Mouse (Mus musculus) thymus, postnatal 10 days (tissue): Measurements from ENCODE around the gene Ptpn13.

Source experiments
- DNase-seq, 2 experiments: peaks; one replicate each; pipeline ENCODE4 v3.0.0; 2021; ENCODE audit warnings: low spot score in 2 of 2

The Ptpn13 gene

GRCm38 (mm10) chr5:103424678-103425319, at the start of gene Ptpn13:
Gene Ptpn13, plus strand, starts transcription at chr5:103425192.
- peak; percentile 83 to 89 for DNase-seq

DNA sequence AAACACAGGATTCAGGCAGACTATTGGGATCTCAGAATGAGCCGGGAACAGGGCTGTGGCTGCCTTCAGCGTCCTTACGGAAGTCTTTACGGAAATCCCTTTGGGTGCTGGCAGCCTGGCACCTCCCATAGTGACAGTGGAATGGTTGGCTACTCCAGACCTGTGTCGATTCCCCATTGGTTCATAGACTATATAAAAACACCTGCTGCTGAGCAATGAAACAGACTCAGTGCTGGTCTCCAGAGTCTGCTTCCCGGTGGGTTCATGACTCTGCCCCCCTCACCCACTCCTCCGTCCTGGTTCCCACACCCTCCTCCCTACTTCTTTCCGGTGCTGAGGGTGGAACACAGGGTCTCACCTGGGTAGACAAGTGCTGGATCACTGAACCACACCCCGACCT, 49.8 kb upstream of the Ptpn13 start:
- DNase-seq, result no peak

- DNase-seq, result no peak
Measured at GRCm38 (mm10) chr5:103376354-103377295, 48.4 kb upstream of the Ptpn13 start.

GRCm38 (mm10) chr5:103377493-103378130, 47.4 kb upstream of the Ptpn13 start:
- no peak for DNase-seq

DNA sequence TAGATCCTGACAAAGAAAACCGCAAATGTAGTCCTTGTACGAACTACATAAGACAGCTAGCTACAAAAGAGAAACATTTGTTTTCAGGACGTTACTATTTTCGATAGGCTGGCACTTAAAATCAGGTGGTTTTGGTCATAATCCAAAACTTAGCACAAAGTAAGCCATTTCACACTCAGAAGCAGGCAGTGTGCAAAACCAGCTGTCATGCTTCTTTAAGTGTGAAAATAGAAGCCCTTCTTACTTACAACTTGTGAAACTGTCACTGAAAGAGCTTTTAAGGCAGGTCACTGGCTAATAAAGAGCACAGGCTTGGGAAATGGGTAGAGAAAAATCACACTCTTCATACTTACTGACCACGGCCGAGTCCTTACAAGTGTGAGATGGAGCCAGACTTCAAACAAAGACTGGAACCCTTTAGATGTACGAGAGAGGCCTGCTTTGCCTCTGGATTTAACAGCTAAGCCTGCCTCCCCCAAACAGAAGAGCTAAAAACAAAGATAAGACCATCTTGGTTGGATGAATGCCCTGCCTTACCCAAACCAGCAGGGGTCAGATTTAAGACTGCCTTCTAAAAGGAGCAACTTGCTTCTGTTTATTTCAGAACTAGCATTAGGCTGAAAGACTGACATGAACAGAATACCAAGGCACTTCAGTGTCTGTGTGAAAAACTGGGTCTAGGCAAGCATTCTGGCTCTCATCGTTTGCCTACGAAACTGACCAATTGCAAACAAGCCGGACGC, 44.0 kb upstream of the Ptpn13 start:
- no peak for DNase-seq

- no peak for DNase-seq
Measured at GRCm38 (mm10) chr5:103382951-103383350, 42.0 kb upstream of the Ptpn13 start.

DNA sequence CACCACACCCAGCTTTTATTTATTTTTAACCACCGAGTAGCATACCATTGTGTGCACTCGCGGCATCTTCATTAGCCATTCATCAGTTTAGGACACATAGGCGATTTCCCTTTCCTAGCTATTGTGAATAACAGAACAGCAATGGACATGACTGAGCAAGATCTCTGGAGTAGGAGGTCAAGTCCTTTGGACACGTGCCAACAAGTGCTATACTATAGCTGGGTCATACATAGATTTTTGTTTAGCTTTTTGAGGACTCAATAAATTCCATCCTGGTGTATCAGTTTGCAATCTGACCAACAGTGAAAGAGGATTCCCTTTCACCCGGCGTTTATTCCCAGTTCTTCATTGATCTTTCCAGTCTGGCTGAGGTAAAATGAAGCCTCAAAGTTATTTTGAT, 41.0 kb upstream of the Ptpn13 start:
- DNase-seq, result no peak

DNA sequence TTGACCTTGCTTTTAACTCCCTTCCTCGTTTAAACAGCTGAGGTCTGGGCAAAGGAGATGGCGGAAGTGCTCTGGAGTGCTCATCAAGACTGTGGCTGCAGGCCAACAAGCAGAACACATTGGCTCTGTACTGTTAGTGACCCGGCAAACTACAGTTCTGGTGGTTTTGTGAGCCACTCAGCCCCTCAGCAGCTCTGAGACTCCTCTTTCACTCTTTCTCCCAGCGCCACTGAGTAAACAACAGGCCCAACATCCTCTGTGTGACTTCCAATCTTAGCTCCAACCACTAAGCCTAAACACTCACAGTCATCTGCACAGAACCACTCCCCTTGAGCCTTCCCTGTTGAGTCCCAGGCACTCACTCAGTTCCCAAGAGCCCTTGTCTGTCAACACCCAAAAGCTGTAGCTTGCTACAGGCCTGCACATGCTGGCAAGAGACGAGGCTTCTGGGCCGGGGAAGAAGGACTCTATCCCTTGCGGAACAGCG, 37.4 kb upstream of the Ptpn13 start:
- no peak for DNase-seq

GRCm38 (mm10) chr5:103389415-103389814, 35.6 kb upstream of the Ptpn13 start:
- no peak for DNase-seq

DNA sequence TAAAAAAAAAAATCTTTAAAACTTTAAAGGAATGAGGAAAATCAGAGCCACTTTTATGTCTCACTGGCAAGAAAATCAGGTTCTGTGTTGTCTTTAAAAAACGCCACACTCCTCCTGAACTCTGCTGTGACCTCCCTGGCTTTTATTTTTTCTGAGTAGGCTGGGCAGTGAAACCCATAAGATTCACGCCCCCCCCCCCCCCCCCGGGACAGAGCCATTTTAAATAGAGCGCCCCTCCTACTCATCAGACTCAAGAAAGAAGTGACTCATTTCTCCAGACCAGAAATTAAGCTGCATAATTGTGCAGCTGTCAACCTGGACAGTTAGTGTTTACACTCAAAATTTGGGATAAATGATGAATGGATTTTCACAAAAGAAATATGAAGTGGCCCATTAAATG, 31.8 kb upstream of the Ptpn13 start:
- no peak for DNase-seq

GRCm38 (mm10) chr5:103393752-103394151, 31.2 kb upstream of the Ptpn13 start:
- no peak for DNase-seq

GRCm38 (mm10) chr5:103395683-103396082, 29.3 kb upstream of the Ptpn13 start:
- DNase-seq, result no peak

DNA sequence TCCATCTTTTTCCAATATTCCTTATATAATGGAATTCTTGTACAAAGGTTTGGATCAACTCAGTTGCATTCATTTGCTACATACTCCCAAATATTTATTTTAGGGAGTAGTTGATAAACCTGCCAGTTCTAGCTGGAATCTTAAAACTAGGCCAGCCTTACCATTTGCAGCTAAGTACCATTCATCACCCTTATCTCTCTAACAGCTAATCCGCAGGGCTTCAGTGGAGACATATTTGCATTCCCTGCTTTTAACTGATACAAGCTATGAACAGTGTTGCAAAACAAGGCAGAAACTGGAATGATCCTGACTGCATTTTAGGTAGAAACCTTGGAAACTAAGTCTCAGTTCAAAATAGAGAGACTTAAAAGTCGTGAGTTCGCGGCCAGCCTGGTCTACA, 27.6 kb upstream of the Ptpn13 start:
- DNase-seq, result no peak

- peak in 1 of 2 experiments; percentile 14 for DNase-seq
Measured at GRCm38 (mm10) chr5:103404213-103404968, 20.6 kb upstream of the Ptpn13 start.

DNA sequence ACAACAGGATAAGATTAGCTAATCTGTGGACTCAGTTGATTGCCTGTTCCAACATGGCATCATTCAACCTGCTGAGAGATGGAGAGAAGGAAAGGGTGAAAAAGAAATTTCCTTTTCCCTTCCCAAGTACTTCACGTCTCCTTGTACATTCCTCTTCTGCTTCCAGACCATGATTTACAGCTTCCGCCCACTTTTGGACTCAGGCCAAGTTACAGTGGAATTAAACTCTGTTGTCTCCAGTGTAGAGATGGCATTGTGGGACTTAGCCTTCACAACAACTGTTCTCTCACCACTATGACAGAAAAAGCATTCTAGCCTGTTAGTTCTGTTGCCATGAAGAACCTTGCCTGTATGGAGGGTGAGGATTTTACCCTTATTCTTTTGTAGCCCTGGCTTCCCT, 19.1 kb upstream of the Ptpn13 start:
- DNase-seq, result no peak

GRCm38 (mm10) chr5:103412020-103412747, 12.8 kb upstream of the Ptpn13 start:
- DNase-seq, result no peak

DNA sequence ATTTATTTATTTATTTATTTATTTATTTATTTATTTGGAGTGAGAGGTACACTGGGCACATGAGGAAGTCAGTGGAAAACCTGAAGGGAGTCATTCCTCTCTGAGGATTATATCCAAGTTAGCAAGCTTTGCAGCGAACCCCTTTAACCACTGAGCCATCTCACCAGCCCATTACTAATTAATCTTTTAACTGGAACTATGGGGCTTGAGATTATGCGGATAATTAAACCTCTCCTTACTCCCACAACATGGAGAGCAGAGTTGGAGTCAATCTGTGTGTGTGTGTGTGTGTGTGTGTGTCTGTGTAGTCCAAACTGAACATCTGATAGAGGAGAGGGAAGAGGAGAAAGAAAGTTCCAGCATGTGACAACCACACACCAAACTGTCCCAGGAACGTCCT, 10.4 kb upstream of the Ptpn13 start:
- DNase-seq, result no peak

DNA sequence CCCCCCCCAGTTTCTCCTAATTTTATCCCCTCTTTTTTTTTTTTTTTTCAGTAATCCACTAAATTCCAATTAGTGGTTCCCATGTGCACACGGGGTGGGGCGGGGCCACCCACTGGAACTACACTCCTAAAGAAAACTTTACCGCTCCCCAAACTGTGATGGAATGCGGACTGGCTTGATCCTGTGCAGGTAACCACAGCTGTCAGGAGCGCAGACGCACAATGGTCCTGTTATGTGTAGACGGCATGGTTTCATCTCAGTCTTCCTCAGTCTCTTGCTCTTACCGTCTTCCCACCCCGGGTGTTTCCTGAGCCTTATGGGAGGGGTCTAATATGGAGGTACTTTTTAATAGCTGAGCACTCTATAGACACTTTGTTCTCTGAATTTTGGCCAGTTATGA, 7.0 kb upstream of the Ptpn13 start:
- DNase-seq, result no peak

DNA sequence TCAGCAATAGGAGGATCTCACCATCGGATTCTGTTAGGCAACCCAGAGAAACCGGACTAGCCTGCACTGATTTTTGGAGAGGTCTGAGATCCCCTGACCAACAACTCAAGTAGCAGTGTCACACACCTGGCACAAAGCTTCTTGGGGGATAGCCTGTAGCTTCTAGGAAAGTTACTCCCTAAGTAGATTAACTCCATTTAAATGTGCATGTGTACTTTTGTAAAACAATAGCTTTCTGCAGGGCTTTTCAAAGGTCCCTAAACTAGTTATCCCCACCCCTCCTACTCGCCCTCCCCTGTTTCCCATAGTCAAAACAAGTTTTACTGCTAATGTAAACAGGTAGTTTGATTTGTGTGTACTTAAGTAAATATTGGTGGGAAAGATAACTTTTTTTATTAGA, 6.1 kb upstream of the Ptpn13 start:
- no peak for DNase-seq

GRCm38 (mm10) chr5:103420568-103420967, 4.4 kb upstream of the Ptpn13 start:
- no peak for DNase-seq
